Mouse (Mus musculus): Measurements from ENCODE around the gene Prkca. TPM values are rescaled to one million over a fixed set of nuclear protein-coding genes. Genes with fewer than 3 reads are reported as not detected.

Prkca gene
- total RNA-seq, 2 experiments from 2014 or later, result 51.3 to 59.9 TPM

GRCm38 (mm10) chr11:108299913-108300312, 43.8 kb downstream of the Prkca start:
- DNase-seq (ENCODE audit: low spot score), result peak; percentile 44

- DNase-seq (ENCODE audit: low spot score), result no peak
These were observed 45.8 kb downstream of the Prkca start for GRCm38 (mm10) chr11:108297956-108298355.

GRCm38 (mm10) chr11:108295373-108295772, 48.4 kb downstream of the Prkca start:
- no peak for DNase-seq (ENCODE audit: low spot score)

- DNase-seq (ENCODE audit: low spot score), result no peak
These were observed 49.4 kb downstream of the Prkca start for GRCm38 (mm10) chr11:108294305-108294813.

- no peak for DNase-seq (ENCODE audit: low spot score)
These were observed 49.9 kb downstream of the Prkca start for GRCm38 (mm10) chr11:108293843-108294242.

GRCm38 (mm10) chr11:108289192-108289591, 54.5 kb downstream of the Prkca start:
- no peak for DNase-seq (ENCODE audit: low spot score)

GRCm38 (mm10) chr11:108287321-108287720, 56.4 kb downstream of the Prkca start:
- DNase-seq (ENCODE audit: low spot score), result no peak

- DNase-seq (ENCODE audit: low spot score), result no peak
These were observed 58.7 kb downstream of the Prkca start for GRCm38 (mm10) chr11:108285046-108285445.

- DNase-seq (ENCODE audit: low spot score), result no peak
These were observed 60.8 kb downstream of the Prkca start for GRCm38 (mm10) chr11:108282850-108283459.

GRCm38 (mm10) chr11:108279748-108280373, 63.9 kb downstream of the Prkca start:
- no peak for DNase-seq (ENCODE audit: low spot score)

GRCm38 (mm10) chr11:108277096-108277495, 66.6 kb downstream of the Prkca start:
- DNase-seq (ENCODE audit: low spot score), result no peak

- no peak for DNase-seq (ENCODE audit: low spot score)
These were observed 67.6 kb downstream of the Prkca start for GRCm38 (mm10) chr11:108276148-108276547.

- no peak for DNase-seq (ENCODE audit: low spot score)
These were observed 69.7 kb downstream of the Prkca start for GRCm38 (mm10) chr11:108274046-108274445.

GRCm38 (mm10) chr11:108273415-108273965, 70.2 kb downstream of the Prkca start:
- DNase-seq (ENCODE audit: low spot score), result no peak

- no peak for DNase-seq (ENCODE audit: low spot score)
These were observed 70.9 kb downstream of the Prkca start for GRCm38 (mm10) chr11:108272601-108273414.

- no peak for DNase-seq (ENCODE audit: low spot score)
These were observed 72.4 kb downstream of the Prkca start for GRCm38 (mm10) chr11:108271305-108271704.

GRCm38 (mm10) chr11:108269516-108269915, 74.2 kb downstream of the Prkca start:
- DNase-seq (ENCODE audit: low spot score), result no peak

GRCm38 (mm10) chr11:108268421-108269322, 75.1 kb downstream of the Prkca start:
- DNase-seq (ENCODE audit: low spot score), result no peak

- DNase-seq (ENCODE audit: low spot score), result no peak
These were observed 75.9 kb downstream of the Prkca start for GRCm38 (mm10) chr11:108267825-108268224.

- DNase-seq (ENCODE audit: low spot score), result no peak
These were observed 76.7 kb downstream of the Prkca start for GRCm38 (mm10) chr11:108267066-108267465.

- DNase-seq (ENCODE audit: low spot score), result no peak
These were observed 79.9 kb downstream of the Prkca start for GRCm38 (mm10) chr11:108263868-108264267.
